Mouse (Mus musculus) midbrain, embryonic 14.5 days (tissue): ENCODE measurements around the gene Tbc1d12. TPM values are rescaled to one million over a fixed set of nuclear protein-coding genes. Genes with fewer than 3 reads are reported as not detected.

Experiments used
- ATAC-seq: fragments of 200-750 bp; cut with Nextera tagmentation; 2 replicates; pipeline ENCODE4 v1.8.0; 2017; ENCODE audit warnings: moderate number of reproducible peaks, moderate library complexity; ENCODE audit not compliant: low FRiP score, low TSS enrichment
- DNase-seq: peaks from one replicate; pipeline ENCODE4 v3.0.0-alpha.2; 2015
- H3K27ac ChIP-seq: fragments of 300-500 bp; sonication (generic); replicated peaks from 2 replicates; pipeline ENCODE4 v1.5.1; 2014; ENCODE audit warnings: mild to moderate bottlenecking, low read depth, low read length, moderate library complexity
- H3K27me3 ChIP-seq: fragments of 300-500 bp; sonication (generic); 2 replicates; pipeline ENCODE4 v1.6.1; 2014; ENCODE audit warnings: low read length, control low read depth, mixed read lengths; ENCODE audit not compliant: control insufficient read depth, insufficient read depth
- H3K36me3 ChIP-seq: fragments of 300-500 bp; sonication (generic); 2 replicates; pipeline ENCODE4 v1.6.1; 2014; ENCODE audit warnings: low read length, control low read depth; ENCODE audit not compliant: control insufficient read depth, insufficient read depth
- H3K4me1 ChIP-seq: fragments of 300-500 bp; sonication (generic); 2 replicates; pipeline ENCODE4 v1.6.1; 2014; ENCODE audit warnings: mild to moderate bottlenecking, antibody characterized with exemption, low read length, control low read depth; ENCODE audit not compliant: control insufficient read depth, insufficient read depth
- H3K4me2 ChIP-seq: fragments of 300-500 bp; sonication (generic); 2 replicates; pipeline ENCODE4 v1.6.1; 2014; ENCODE audit warnings: mild to moderate bottlenecking, low read length, moderate library complexity
- H3K4me3 ChIP-seq: fragments of 300-500 bp; sonication (generic); replicated peaks from 2 replicates; pipeline ENCODE4 v1.5.1; 2014; ENCODE audit warnings: low read depth, low read length
- H3K9ac ChIP-seq: fragments of 300-500 bp; sonication (generic); replicated peaks from 2 replicates; pipeline ENCODE4 v1.6.1; 2014; ENCODE audit warnings: mild to moderate bottlenecking, low read length, moderate library complexity
- H3K9me3 ChIP-seq: fragments of 300-500 bp; sonication (generic); 2 replicates; pipeline ENCODE4 v1.6.1; 2016; ENCODE audit warnings: low read length, control low read depth, mixed read lengths; ENCODE audit not compliant: control insufficient read depth
- WGBS: fragments of 180-500 bp; shearing (Covaris S2); extraction: QIAGEN DNeasy Blood & Tissue Kit; methylation state at CpG from one replicate; pipeline ENCODE4 v1.1.7; 2014; 5-methylcytosine and 5-hydroxymethylcytosine counted together
- polyA plus RNA-seq: library from polyadenylated mRNA; unstranded; fragments of >200 nt; fragmentation: Nextera tagmentation; extraction: Ambion mirVana; gene quantifications from 2 replicates; pipeline ENCODE4 v1.2.1, GENCODE M21; 2014

The Tbc1d12 gene
- polyA plus RNA-seq, 1 experiment from 2014 or later = 8.4 TPM

DNA sequence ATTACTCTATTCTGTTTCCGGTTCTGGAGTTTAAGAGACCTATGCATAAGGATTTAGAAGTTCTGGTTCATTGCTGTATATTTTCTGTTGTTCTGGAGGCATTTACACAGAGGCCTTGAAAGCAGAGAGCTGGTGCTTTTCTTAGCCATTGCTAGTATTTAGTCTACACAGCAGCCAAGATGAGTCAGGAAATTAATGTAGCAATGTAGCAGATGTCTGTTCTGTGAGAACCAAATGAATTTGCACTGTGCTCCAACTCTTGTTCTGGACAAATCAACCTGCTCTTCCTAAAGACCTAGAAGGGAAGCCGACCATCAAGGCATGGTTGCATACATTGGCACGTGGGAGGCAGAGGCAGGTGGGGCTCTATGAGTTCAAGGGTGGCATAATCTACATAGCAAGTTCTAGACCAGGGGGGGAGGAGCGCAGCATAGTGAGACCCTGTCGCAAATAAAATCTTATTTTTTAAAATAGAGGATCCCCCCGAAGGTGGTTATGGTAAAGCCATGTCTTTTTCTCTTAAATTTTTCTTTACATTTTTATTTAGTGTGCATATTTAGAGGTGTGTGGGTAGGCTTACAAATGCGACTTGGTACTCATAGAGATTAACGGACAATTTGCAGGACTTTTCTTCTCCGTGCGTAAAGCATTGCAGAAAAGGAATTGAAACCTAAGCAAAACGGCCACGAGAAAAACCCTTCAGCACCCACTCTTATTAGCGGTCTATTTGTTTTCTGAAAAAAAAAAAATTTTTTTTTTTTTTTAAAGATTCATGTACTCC lies 93.3 kb downstream of the Tbc1d12 start:
- no peak for DNase-seq

GRCm38 (mm10) chr19:38930252-38930787 lies 93.9 kb downstream of the Tbc1d12 start:
- peak; percentile 25 for DNase-seq
- Histone ChIP-seq H3K27me3 (no peaks in the 10 kb centered on the region), H3K36me3 (no peaks in the 10 kb centered on the region), H3K27ac (0 out of 2 replicates have a peak overlapping the region, but pooled peaks have one; percentile 16), H3K4me3 (peak overlapping the region; percentile 83), H3K9me3 (no peaks in the 10 kb centered on the region), H3K9ac (peak overlapping the region; percentile 78), H3K4me1 (0 out of 2 replicates have a peak, but pooled peaks cover 6% of the 10 kb centered on the region), H3K4me2 (peak overlapping the region; percentile 98)
- 2% methylated on average over 23 of the region's 23 CpGs for WGBS
- peak; percentile 73; the same call in 1 of the 2 replicates for ATAC-seq

More for the DNA sequence above, 93.3 kb downstream of the Tbc1d12 start:
- ATAC-seq = no peak
- H3K36me3 ChIP-seq = no peaks in the 10 kb centered on the region
- no peak overlapping the region for H3K27ac ChIP-seq
- peak overlapping the region; percentile 98 for H3K4me2 ChIP-seq
- 0 out of 2 replicates have a peak, but pooled peaks cover 6% of the 10 kb centered on the region for H3K4me1 ChIP-seq
- H3K9ac ChIP-seq = peak overlapping the region; percentile 78
- no peaks in the 10 kb centered on the region for H3K27me3 ChIP-seq
- WGBS = 81% methylated on average over 13 of the region's 13 CpGs
- H3K4me3 ChIP-seq = peak overlapping the region; percentile 83
- no peaks in the 10 kb centered on the region for H3K9me3 ChIP-seq

DNA sequence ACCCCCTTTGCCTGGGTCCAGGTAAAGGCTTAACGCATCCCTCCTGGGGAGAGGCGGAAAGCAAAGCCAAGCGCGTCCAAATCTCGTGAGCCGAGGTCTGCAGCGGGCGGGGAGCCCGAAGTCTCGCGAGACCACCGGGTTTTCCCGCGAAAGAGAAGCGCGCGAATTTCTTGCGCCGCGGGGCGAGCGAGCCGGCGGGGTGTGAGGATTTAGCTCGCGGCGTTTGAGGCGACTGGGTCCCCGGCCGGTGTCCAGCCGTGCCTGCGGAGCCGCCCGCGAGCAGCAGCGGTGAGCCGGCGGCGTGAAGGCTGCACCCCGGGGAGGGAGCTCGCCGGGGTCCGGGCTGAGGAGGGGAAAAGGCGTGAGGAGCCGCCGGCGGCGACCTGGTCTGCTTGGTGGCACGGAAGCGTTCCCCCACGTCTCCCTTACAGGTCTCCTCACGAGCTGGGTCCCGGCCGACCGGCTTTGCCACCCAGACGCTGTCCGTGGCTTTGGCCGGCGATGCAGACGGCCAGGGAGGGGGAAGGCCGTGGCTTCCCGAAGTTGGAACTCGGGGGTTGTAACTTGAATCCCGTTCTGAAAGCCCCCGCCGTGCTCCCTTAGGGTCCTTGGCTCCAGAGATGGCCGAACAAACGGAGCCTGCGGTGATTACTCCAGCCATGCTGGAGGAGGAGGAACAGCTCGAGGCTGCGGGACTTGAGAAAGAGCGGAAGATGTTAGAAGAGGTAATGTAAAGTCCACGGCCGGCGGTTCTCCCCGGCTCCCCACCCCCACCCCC lies 94.6 kb downstream of the Tbc1d12 start, which contains the start of gene Hells:
Hells (plus strand) TSS at position 128 of the 778 bp plus-strand sequence.
- H3K4me2 ChIP-seq = peak within 1 kb of the TSS; percentile 98
- H3K27me3 ChIP-seq = no peaks in the 10 kb centered on the region
- H3K36me3 ChIP-seq = no peaks in the 10 kb centered on the region
- H3K9ac ChIP-seq = peak within 1 kb of the TSS; percentile 78
- H3K27ac ChIP-seq = 0 out of 2 replicates have a peak within 1 kb of the TSS, but pooled peaks have one; percentile 20
- H3K4me3 ChIP-seq = peak within 1 kb of the TSS; percentile 83
- ATAC-seq (peak; percentile 91), DNase-seq (peak; percentile 96)
- under 1% methylated on average over 76 of the region's 76 CpGs for WGBS
- H3K9me3 ChIP-seq = no peaks in the 10 kb centered on the region
- 0 out of 2 replicates have a peak, but pooled peaks cover 6% of the 10 kb centered on the region for H3K4me1 ChIP-seq

- Histone ChIP-seq H3K36me3 (no peaks in the 10 kb centered on the region), H3K9ac (peak overlapping the region; percentile 78), H3K4me3 (peak overlapping the region; percentile 83), H3K27me3 (no peaks in the 10 kb centered on the region), H3K4me2 (peak overlapping the region; percentile 98), H3K4me1 (0 out of 2 replicates have a peak, but pooled peaks cover 6% of the 10 kb centered on the region), H3K27ac (no peak overlapping the region), H3K9me3 (no peaks in the 10 kb centered on the region)
- DNase-seq = no peak
- 2% methylated on average over 6 of the region's 6 CpGs for WGBS
- no peak; the same call in 1 of the 2 replicates for ATAC-seq
Observed at GRCm38 (mm10) chr19:38931566-38931890, 95.1 kb downstream of the Tbc1d12 start.

GRCm38 (mm10) chr19:38944590-38945307 lies 108.4 kb downstream of the Tbc1d12 start:
- peaks cover 11% of the 10 kb centered on the region; the same call in 1 of the 2 replicates for H3K36me3 ChIP-seq
- WGBS = 92% methylated on average over 2 of the region's 2 CpGs
- ATAC-seq = no peak
- H3K9ac ChIP-seq = no peak overlapping the region
- no peak overlapping the region for H3K27ac ChIP-seq
- no peak overlapping the region for H3K4me3 ChIP-seq
- H3K4me2 ChIP-seq = no peak overlapping the region
- no peaks in the 10 kb centered on the region for H3K9me3 ChIP-seq
- no peak for DNase-seq
- H3K27me3 ChIP-seq = no peaks in the 10 kb centered on the region
- no peaks in the 10 kb centered on the region for H3K4me1 ChIP-seq

Other genes starting within 250 kb of the Tbc1d12 start
- 5.5 and 6.3 TPM in 2 replicates for gene Noc3l, start 17.3 kb upstream of the Tbc1d12 start, polyA plus RNA-seq
- gene Hells, start 94.3 kb downstream of the Tbc1d12 start, polyA plus RNA-seq = 6.2 and 13.8 TPM in 2 replicates
- gene Cyp2c55, start 170.4 kb downstream of the Tbc1d12 start, polyA plus RNA-seq = not detected in 2 replicates
- not detected in 2 replicates for gene Cyp2c65, start 224.4 kb downstream of the Tbc1d12 start, polyA plus RNA-seq